Mouse (Mus musculus): Measurements from ENCODE around the gene Rims4. TPM values are rescaled to one million over a fixed set of nuclear protein-coding genes. Genes with fewer than 3 reads are reported as not detected.

Rims4 gene
- 100 to 1,000 TPM; 105 to 112 TPM for total RNA-seq (2021)

DNA sequence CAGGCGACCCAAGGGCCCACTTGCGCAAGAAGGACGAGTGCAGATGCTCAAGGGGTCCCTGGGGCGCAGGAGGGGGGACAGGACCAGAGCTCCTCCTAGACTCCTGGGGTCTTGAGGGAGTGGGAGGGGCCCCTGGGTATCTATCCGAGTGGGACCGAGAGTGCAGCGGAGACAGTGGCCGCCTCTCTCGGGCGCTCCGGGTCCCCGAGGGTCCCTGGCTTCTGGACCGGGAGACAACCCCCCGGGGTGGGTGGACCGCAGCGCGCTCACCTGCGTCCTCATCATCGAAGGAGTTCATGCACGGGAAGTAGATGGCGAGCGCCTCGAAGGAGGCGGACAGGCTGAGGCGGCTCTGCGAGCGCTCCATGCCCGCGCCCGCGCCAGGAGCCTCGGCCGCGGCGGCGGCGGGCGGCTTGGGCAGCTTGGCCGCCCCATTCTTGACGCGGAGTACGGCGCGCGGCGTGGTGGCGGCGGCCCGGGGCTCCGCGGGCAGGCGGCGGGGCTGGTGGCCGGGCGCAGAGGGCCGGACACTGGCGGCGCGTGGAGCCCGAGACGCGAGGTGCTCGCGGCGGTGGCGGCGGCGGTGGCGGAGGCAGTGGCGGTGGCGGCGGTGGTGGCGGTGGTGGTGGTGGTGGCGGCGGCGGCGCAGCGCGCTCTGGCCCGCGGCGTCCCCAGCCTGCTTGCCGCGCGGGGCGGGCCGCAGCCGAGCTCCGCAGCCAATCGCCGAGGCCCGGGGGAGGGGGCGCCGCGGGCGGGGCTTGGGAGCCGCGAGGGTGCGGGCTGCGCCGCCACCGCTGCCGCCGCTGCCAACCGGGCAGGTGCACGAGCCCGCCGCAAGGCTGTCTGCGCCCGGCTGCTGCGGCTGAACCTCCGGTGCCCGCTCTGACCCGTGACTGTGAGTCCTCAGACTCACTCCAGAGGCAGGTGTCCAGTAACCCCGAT is at the start of gene Rims4:
Rims4 (minus strand) TSS at position 367 of the 942 bp plus-strand sequence.
- intact Hi-C loops (cut with DNase I), result loop anchor here (5.0 kb wide), 1 partner anchor 56 kb away; no protein-coding TSS in a partner anchor
- peak; percentile 56 to 84 for DNase-seq (ENCODE audit: extremely low spot score in 1 of 2, low spot score in 2 of 2)

DNA sequence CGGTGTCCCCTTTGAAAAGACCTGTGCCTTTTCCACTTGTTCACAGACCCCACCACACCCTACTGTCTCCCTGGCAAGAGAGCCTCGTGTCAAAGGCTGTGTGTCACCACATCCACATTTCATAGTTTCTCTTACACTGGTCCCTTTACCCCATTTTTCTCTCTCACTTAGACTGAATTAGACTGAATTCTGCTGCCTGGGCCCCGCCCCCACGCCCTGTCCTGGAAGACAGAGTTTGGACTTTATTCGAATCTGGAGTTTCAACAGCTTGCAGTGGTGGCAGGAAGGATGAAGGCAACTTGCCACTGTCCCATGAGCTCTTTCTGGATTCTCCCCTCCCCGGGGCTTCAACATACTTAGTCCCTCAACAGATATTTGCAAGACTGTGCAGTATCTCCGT is 47.2 kb upstream of the Rims4 start:
- intact Hi-C loops (cut with DNase I), result loop anchor here (5.0 kb wide), 1 partner anchor 108 kb away; no protein-coding TSS in a partner anchor
- DNase-seq (ENCODE audit: extremely low spot score in 1 of 2, low spot score in 2 of 2), result no peak

DNA sequence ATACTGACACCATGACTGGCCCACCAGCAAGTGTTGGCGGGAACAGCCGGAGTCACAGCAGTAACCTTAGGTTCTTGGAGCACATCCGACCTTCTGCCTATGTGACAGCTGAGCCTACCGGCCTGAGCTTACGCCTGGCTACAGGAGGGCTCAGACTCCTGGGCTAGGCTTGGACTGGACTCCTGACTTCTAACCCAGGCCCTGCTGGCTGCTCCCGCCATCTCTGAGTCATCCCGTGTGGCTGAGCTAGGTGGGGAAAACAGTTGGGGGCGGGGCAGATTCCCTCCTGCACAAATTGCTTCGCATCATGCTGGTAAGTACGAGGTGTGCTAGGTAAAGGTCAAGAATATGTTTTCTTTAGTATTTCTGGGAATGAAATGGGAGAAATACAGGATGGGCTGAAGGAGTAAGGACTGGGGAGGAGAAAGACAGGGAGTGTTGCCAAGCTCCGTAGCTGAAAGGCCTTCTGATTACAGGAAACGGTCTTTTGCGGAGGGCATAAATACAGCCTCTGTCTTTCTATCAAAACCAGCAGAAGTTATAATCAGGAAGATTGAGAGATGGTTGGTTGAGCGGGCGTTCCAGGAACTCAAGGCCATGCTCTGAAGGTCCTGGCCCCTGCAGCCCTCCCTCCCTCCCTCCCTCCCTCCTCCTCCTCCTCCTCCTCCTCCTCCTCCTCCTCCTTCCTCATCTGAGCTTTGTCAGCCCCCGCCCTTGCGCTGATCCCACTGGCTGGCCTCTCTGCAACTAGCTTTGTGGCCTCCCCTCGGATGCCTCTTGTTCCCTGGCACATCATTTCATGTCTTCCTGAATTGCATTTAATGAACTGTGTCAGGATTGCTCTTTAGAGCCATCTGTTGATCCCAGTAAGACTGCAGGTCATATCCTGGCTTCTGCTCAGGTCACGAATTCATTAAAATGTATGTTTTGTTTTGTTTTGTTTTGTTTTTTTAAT is 46.4 kb upstream of the Rims4 start:
- no peak for DNase-seq (ENCODE audit: extremely low spot score in 1 of 2, low spot score in 2 of 2)
- intact Hi-C loops (cut with DNase I), result loop anchor here (5.0 kb wide), 1 partner anchor 108 kb away; no protein-coding TSS in a partner anchor

DNA sequence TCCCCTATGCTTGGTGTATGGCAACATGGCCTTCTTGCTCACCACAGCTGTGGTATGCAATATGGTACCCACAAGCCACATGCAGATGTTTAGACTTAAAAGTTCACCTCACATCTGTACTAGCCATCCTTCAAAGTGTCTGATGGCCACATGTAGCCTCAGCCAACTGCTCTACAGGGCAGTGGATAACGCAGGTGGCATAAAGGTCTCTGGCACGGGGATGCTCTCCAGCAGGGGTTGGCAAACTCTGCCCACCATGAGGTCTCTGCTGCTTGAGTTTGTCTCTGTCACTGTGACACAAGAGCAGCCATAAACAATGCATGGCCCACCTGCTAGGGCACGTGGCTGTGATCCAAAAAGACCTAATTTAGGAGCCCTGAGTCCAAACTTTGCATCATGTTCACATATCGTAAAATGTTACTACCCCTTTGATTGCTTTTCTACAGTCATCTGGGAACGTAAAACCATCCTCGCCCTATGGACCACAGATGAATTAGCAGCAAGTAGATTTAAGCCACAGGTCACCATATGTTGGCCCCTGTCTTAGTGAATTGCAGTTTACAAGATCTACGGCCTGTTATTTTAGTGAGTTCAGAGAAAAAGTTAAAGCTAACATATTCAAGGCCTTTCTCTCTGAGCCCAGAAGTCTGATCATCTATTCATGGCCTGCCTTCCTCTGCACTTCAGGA is 35.3 kb upstream of the Rims4 start:
- intact Hi-C loops (cut with DNase I), result loop anchor here (5.0 kb wide), 1 partner anchor 101 kb away; the partner anchor contains the start of gene Kcnk15
- no peak for DNase-seq (ENCODE audit: extremely low spot score in 1 of 2, low spot score in 2 of 2)

DNA sequence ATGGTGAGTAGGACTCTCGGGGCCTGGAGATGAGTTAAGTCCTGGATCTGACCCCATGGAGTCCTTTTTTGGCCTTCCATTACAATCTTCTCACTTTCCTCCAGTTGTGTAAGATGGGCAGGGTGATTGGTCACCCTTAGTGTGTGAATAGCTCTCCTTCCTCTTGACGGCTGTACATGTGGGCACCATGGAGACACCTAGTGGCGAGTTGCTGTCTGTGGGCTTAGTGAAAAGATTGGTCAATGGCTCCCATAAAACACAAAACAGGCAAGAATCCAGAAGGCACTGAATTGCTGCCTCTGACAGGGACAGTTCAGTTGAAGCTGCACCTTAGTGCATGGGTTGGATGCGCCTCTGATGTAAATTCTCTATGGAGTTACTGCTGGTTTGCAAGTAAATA is 33.3 kb upstream of the Rims4 start:
- intact Hi-C loops (cut with DNase I), result loop anchor here (5.0 kb wide), 1 partner anchor 99 kb away; the partner anchor contains the start of gene Kcnk15
- peak; percentile 53 to 66 for DNase-seq (ENCODE audit: extremely low spot score in 1 of 2, low spot score in 2 of 2)

DNA sequence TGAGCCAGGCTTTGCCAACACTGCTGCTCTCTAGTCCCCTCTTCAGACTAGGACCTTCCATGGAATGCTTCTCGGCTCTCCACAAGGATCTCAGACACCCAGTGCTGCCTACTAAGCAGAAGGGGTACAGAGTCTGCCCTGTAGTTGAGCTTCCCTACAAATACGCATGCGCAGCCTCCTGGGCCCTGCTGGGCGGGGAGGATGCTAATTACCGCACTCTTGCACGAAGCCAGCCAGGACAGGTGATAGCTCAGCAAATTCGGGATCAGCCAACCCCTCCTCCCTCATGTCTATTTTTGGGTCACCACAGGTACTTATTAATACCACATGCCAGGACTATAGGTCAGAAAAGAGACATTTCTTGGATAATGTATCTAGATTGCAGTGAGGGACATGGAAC is 29.5 kb upstream of the Rims4 start:
- intact Hi-C loops (cut with DNase I), result no loop called here
- DNase-seq (ENCODE audit: extremely low spot score in 1 of 2, low spot score in 2 of 2), result no peak

DNA sequence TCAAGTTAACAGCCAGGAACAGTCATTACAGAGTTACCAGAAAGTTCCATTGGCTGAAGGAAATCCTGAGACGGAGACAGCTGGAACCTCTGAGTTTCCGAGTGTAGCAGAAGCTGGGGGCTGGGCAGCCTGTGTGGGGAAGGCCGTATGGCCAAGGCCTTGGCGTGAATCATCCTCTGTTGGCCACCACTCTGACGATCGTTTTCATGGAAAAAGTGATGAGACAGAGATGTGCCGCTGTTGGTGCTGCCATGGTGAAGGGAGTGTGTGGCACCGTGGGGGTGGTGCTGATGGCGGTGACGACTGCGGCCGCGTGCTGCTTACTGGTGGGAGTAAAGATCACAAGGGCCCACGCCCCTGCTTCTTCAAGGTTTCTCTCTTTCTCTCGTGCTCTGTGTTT is 27.7 kb upstream of the Rims4 start:
- no peak for DNase-seq (ENCODE audit: extremely low spot score in 1 of 2, low spot score in 2 of 2)
- intact Hi-C loops (cut with DNase I), result no loop called here

DNA sequence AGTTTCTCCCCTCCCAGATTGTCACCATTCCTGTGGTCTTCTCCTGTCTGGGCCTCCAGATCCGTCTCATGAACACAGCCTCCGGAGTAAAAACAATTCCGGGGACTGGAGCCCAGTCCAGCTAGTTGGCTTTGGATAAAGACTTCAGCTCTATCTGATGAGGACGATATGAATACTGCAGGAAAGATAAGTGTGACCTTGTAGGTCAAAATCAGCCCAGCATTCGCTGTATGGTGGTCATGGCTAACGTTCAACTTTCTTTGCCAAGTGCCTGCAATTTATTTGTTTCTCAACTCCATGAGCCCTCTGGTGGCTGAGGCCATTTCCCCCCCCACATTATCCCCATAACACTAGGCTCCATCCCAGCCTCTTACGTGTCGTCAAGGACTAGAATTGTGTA is 26.0 kb upstream of the Rims4 start:
- intact Hi-C loops (cut with DNase I), result no loop called here
- no peak for DNase-seq (ENCODE audit: extremely low spot score in 1 of 2, low spot score in 2 of 2)

DNA sequence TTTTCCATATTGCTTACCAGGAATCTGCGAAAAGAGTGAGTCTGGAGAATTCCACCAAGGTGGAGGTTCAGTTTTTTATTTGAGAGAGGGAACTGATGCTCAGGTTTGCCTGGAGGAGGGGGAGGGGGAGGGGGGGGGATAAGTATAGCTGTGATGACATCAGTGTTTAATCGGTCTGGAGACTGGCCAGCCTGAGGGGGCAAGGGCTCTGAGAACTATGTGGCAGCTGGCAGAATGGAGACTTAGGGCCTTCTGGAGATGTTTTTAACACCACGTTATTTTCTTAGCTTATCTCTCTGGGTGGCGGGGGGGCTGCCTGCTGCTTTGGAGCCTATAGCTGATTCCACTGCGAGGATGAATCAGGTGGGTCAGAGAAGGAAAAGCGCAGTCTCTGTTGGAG is 24.6 kb upstream of the Rims4 start:
- DNase-seq (ENCODE audit: extremely low spot score in 1 of 2, low spot score in 2 of 2), result no peak
- intact Hi-C loops (cut with DNase I), result no loop called here

DNA sequence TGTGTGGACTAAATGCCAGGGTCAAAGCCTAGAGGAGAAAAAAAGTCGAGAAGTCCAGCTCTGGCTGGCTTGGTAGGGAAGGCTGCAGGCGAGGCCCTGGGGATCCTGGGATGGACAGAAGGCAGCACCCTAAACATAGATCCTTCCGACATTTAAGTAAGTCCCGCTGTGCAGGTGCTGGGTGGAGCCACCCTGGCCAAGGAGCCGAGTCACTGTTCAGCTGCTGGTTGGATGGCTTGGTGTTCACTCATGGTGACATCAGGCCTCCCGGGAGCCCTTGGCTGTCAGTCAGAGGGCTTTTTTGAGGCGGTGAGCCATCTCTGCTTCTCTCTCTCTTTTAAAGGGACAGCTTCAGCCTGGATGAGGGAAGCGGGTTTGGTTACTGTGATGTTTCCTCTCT is 21.0 kb upstream of the Rims4 start:
- peak in 1 of 2 experiments; percentile 46 for DNase-seq (ENCODE audit: extremely low spot score in 1 of 2, low spot score in 2 of 2)
- intact Hi-C loops (cut with DNase I), result no loop called here

DNA sequence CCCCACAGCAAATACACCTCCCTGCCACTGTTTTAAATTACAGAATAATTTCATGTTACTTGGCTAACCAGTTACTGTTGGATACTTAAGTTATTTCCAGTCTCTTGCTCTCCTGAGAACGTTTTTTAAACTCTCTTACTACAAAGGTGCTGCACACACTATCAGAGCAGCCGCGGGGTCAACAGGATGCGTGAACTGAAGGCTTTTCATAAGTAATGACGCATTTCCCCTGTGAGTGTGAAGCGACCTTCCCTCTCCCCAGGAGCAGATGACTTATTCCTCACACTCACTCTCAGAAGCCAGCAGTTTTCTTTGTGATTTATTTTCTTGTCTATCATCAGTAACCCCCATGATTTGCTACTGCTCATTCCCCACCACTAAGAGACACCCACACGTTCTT is 13.7 kb upstream of the Rims4 start:
- intact Hi-C loops (cut with DNase I), result no loop called here
- no peak for DNase-seq (ENCODE audit: extremely low spot score in 1 of 2, low spot score in 2 of 2)

DNA sequence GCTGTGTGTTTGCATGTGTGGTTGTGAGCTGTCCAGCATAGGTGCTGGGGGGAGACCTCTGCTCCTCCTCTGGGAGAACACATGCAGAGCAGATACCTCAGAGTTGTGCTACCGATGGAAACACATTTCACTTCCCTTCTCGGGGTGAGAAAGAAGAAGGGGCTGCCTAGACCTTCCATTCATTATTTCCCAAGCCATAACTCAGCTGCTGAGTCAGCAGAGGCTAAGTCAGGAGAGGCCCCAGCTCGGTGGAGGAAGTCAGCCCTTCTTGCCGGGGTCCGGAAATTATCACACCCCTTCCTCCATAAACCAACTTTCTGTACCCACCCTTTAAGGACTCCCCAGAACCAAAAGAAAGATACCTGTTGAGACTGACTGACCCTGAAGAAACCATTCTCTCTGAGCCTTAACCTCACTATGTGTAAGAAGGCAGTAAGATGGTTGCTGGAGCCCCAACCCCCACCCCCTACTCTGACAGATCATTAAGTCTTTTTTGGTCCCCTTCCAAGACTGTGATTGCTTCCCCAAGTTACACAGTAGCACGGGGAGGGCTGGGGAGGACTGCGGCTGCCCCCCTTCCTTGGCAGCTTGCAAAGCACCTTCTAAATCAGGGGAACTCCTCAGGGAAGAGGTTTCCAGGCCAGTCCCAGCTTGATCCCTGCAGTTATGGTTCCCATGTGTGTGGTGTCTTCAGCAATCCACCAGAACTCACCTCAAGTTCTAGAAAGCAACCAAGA is 10.1 kb upstream of the Rims4 start:
- intact Hi-C loops (cut with DNase I), result no loop called here
- no peak for DNase-seq (ENCODE audit: extremely low spot score in 1 of 2, low spot score in 2 of 2)

DNA sequence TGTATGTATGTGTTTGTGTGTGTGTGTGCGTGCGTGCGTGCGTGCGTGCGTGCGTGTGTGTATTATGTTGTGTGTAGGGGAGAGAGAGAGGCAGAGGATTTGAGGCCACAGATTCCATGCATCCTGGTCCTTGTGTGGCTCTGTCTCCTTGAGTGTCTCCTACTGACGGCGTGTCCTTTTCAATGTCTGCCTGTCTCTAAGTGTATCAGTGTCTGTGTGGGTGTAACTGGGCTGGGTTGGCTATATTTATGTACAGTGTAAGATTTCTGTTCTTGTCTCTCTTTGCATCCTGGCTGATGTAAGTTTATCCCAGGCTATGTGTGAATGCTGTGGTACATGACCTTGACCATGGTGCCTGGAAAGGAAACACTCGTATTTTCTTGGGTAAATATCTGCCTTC is 6.6 kb upstream of the Rims4 start:
- DNase-seq (ENCODE audit: extremely low spot score in 1 of 2, low spot score in 2 of 2), result no peak
- intact Hi-C loops (cut with DNase I), result no loop called here

DNA sequence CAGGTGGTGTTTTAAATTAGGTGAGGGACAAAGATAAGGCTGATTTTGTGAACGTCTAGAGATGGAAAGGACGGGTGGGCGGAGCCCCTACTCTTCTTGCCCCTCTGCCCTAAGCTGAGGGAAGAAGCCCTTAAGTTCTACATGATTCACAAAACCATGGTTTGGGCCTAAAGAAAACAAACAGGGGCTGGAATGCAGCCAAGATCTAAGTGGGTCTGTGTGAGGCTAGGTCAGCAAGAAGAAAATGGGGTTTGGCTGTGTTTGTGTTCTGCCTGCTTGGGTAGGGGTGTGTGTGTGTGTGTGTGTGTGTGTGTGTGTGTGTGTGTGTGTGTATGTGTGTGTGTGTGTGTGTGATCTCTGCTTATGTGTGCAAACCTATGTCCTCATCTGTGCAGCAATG is 6.0 kb upstream of the Rims4 start:
- intact Hi-C loops (cut with DNase I), result no loop called here

DNA sequence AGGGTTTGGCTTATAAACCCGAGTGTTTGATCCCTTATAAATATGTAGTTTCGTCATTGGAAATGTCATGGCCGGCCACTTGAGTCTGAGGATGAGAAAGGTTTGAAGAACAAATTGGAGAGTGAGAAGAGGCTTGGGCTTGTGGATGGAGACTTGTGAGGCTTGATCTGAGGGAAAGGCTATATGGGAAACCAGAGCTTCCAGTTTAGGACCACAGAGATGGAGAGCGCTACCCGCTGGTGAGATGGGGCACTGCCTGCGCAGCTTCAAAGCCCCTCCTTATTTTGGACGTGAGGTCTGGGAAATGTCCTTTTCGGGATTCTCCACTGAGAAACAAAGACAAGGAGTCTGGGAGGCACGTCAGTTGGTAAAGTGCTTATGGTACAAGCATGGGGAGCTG is 4.6 kb upstream of the Rims4 start:
- intact Hi-C loops (cut with DNase I), result no loop called here
- no peak for DNase-seq (ENCODE audit: extremely low spot score in 1 of 2, low spot score in 2 of 2)

More for the DNA sequence above, 6.0 kb upstream of the Rims4 start:
- DNase-seq (ENCODE audit: extremely low spot score in 1 of 2, low spot score in 2 of 2), result no peak

DNA sequence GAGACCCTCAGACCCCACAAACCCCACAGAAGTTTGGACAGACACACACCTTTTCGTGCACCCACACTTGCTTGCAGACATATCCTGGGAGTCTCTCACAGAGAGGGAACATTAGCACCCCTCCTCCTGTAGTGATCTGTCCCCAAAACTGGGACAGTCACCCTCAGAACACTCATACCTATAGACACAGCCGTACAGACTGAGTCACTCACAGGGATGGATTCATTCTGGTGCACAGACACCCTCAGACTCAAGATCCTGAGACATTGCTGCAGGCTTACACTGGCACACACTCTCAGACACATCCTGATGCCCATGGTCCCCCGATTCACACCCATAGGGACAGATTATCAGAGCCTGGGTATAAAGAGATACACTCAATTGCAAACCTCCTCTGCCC is 1.1 kb upstream of the Rims4 start:
- no peak for DNase-seq (ENCODE audit: extremely low spot score in 1 of 2, low spot score in 2 of 2)
- intact Hi-C loops (cut with DNase I), result loop anchor here (5.0 kb wide), 1 partner anchor 57 kb away; no protein-coding TSS in a partner anchor

DNA sequence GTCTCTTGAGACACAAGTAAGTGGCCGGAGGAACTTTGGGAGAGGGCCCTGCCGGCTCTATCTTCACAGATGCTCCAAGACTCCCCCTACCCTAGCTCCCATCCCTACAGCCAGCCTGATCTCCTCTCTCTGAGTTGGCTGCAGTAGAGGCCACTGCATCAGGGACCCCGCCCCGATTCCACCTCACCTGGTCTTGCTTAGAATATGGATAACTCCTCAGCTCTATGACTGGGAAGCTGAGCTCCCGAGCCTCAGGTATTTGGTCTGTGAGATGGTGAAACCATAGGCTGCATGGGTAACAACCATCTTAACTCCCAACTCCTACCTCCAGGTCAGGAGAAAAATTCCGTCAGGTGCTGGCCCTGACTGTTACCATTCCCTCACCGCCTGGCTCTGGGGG is 1.8 kb downstream of the Rims4 start:
- intact Hi-C loops (cut with DNase I), result loop anchor here (5.0 kb wide), 1 partner anchor 54 kb away; no protein-coding TSS in a partner anchor
- no peak for DNase-seq (ENCODE audit: extremely low spot score in 1 of 2, low spot score in 2 of 2)

DNA sequence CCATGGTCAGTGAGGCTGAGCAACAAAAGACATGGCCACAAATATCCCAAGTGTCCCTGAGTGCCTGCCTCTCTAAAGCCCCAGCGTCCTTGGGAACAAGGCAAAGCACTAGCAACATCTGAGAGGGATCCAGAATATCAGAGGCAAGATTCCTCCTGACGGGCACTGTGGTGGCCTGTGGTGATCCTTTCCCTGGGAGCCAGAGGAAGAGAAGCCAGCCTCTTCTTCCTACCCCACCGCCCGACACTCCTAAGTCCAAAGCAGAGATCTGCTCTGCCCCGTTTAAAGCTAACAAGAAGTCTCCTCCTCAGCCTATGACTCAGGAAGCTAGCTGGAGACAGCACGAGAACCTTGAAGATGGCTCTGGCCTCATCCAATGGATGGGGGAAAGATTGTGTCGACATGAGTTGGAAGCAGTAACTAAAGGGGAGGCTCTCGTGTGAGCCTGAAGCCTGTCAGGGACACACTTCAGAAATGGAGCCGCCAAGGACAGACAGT is 3.1 kb downstream of the Rims4 start:
- intact Hi-C loops (cut with DNase I), result loop anchor here (5.0 kb wide), 1 partner anchor 53 kb away; no protein-coding TSS in a partner anchor
- no peak for DNase-seq (ENCODE audit: extremely low spot score in 1 of 2, low spot score in 2 of 2)
